Mouse (Mus musculus): ENCODE data around the gene Kirrel.
"Not testable (repeated sequence)": the region's sequence is repeated elsewhere in the genome, so short reads cannot be mapped to it uniquely, and the experiment has no call there.

Kirrel gene

DNA sequence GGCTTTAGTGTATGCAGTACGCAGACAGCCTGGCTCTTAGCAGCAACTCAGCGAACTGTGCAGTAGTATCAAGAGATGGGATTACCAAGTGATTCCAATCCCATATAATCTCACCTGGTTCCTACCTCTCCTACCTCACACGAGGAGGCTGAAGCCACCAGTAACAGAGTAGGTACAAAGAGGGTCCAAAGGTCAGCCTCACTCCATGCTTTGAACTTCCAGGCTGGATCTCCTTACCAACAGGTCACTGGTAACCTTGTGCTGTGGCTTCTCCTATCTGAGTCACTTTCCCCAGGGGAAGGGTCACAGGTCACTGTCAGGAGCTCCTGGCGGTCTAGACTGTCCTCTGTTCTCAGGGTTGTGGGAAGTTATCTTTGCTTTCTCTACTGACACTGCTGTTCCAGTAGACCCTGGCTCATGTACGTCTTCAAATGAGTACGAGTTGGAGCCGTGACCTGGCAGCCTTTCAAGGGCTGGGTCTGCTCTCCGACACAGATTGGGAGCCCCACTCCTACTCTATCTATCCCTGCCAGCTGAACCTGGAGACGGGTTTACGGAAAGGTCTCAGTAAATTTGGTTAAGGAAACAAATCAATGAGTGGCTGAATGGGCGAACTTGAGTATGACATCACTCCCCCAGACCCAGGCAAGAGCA is 42.7 kb downstream of the Kirrel start:
- no peak for DNase-seq

DNA sequence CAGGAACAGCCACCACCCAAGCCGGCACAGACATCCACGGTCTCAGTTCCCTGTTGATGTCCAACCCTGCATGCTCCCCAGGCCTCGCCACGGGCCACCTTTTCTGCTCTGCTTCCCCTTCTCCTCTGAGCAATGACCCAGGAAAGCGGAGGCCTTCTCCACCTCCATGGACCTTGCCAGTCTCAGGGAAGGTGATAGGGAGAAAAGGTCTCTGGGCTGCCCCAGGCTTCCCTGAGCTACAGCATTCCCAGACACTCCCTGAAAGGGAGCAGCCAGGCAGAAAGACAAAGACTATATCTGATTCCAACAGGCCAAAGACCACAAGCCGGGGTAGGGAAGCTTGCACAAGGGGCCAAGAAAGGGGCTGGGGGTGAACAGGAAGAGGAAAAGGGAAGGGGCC is 43.6 kb downstream of the Kirrel start:
- no peak for DNase-seq

DNA sequence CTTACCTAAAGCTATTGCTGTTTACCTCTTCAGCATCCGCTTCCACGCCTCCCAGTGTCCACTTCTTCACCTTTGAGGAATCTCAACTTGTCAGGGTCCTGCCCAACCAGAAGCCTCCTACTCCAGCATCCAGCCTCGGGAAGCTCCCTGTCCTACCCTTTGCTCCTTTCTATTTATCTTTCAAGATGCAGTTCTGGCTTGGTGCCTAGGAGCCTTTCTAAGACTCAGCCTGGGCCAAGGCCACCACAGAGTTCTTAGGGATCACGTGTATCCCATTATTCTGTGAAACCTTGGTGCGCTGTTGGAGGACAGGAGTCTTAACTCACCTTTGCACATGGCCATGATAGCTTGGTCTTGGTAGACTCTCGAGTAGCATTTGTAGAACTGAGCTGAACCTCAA is 50.8 kb downstream of the Kirrel start:
- DNase-seq = peak; percentile 7

DNA sequence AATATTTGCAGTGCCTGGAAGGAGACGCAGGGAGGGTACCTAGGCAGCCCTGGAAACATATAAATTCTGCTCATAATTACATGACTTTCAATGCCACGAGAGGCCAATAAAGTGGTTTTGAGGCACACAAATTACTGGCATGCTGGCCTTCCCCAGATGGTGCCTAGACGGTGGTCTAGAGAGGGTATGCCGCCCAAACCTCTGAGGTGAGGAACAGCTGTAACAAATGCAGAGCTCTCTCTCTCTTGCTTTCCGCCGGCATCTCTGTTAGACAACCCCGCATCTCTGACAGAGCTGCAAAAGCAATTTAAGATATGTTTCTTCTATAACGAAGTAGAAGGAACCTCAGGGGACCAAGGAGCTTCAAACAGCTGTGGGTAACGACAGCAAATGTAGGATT is 56.3 kb downstream of the Kirrel start:
- no peak for DNase-seq

DNA sequence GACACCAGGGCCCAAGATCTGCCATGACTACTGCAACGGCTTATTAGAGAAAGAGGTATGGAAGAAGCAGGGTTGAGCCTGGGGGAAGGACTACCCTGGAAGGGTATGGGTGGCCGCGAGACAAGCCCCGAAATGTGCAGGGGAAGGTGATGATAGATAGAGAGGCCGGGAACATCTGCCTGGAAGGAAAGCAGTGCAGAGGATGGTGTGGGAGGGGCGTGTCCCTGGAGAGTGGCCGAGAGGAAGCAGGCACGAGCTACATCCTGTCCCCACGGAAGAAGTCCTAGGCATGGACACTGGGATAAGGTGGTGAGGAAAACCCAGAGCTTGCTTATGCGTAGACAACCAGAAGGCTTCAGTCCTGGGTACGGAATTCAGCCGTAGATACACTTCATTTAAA is 56.9 kb downstream of the Kirrel start:
- DNase-seq = peak; percentile 27

DNA sequence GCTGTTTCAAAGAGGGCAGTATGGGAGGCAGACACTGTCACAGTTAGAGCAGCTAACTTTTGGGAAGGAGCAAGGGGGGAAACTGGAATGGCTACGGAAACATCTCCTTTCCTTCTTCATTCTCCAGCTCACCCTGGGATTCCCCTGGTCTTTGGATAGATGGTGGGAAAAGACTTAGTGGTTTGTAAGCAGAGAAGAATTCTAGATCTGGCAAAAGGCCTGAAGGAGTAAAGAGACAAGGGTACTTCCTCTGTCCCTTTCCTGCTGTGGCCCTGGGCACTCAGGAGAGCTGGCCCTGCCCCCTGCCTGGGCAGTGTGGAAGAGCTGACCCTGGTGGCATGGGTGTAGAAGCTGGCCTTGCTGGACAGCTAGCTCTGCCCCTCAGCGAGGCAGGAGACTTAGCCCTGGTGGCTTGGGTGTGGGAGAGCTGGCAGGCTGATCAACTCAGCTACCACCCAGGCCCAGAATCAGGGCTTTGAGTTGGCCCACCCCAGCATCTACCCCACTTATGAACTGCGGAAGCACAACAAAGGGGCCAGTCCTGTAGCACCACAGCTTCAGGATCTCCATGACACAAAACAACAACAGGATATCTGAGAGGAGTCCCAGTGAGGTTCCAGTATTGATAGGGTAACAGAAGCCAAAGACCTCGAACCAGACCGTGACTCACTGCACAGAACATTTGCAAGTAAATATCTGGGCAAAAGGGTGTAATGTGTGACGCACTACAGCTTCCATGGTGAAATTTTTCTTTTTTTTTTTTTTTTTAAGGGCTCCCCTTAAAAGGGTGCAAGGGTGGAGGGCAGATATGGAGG is 58.6 kb downstream of the Kirrel start:
- DNase-seq = peak; percentile 20

DNA sequence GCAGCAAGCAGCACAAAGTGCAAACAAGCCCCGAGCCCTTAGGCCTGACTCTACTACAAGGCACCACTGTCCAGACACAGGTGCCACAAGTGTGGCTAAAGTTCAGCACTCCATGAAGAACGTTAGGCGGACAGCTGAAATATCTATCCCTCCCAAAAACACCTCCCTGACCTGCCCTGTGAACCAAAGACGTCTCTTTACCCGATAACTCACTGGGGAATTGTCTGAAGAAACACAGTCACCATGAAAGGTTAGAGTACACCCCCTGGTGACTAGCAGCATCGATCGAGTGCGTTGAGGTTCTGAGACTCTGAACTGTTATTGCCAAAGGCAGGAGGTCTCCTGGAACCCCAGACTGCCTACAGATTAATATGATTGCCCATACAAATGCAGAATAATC is 59.3 kb downstream of the Kirrel start:
- no peak for DNase-seq

DNA sequence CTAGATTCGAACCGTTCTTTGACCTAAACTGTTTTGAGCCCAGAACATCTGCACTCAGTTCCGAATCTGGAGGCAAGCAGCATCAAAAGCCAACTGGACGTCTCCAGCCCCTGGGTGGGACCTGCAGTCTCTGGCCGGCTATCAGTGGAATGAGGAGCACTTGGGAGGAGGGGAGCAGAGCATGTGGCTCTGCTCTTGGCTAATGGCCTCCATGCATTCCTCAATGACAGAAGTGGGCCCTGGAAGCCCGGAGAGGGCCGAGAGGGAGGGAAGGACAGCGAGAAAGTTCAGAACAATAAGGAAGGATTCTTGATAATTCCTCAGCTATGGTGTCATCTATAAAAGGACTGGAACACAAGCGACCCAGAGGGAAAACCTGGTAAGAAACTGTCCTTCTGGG is 59.7 kb downstream of the Kirrel start:
- DNase-seq = peak; percentile 67

DNA sequence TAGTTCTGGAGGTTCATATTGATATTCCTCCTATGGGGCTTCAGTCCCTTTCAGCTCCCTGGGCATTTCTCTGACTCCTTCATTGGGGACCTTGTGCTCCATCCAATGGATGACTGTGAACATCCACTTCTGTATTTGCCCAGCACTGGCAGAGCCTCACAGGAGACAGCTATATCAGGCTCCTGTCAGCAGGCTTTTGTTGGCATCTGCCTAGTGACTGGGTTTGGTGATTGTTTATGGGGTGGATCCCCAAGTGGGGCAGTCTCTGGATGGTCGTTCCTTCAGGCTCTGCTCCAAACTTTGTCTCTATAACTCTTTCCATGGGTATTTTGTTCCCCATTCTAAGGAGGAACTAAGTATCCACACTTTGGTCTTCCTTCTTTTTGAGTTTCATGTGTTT is 60.7 kb downstream of the Kirrel start:
- DNase-seq = not testable (repeated sequence)

DNA sequence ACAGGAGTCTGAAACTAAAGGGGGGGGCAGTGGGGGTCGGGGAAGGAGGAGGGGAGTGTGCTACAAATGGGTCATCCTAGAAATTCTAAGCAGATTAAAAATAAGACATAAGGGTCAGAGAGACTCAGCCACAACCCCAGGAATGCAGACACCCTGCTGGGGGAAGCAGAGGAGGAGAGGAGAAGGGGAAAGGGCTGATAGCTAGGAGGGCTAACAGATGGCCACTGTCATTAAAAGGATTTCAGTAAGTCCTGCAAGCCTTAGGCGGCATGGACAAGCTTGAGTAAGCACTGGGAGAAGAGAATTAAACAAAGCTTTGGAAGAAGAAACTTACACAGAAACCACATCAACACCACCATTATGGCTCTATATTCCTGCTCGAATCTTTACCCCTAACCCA is 62.3 kb downstream of the Kirrel start:
- DNase-seq = no peak

DNA sequence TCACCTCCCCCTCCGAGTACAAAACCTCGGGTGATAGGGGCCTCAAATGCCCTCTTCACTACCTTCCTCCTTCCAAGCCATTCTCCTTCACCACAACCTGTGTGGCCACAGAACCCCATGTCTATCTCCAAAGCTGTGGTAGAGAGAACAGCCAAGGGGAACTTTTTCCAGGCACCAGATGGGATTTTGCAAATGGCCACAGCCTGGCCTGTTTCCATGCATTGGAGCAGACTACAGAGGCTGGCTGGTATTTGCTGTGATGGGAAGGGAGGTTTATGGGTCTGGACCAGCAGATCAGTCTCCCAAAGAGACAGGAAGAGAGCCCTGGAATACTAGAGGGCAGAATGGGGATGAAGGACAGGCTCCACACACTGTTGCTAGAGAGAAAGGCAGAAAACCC is 69.7 kb downstream of the Kirrel start:
- no peak for DNase-seq

DNA sequence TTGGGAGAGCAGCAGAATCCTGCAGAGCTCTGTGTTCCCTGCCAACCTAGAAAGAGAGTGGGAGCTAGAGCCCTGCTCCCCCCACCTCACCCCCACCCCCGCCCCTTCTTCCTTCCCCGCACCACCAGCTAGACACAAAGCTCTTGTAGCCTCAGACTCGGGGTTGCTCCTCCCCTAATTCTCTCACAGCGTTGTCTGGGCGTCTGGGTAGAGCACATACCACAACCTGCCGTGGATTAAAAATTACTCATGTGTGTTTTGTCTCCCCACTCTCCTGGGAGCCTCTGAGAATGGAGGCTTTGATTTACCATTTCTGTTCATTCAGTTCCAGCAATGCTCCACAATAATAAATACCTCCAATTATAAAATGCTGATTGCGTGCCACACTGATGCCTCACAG is 72.2 kb downstream of the Kirrel start:
- DNase-seq = no peak

DNA sequence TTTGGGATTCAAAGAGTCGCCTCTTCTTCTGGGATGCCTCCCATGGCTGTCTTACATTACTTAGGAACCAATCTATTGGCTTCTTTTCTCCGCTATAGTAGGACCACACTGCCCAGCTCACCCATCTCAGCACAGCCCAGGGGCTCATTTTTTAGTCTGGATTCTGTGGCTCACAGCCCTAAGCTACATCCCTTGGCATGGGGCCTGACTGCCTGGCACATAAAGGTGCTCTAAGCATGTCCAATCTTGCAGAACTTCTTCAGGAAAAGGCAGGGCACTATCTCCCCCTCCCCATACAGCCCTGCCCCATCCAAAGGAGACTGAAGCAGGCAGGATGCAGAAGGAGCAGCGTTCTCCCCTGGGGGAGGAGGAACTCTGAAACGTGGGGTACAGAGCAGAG is 73.6 kb downstream of the Kirrel start:
- DNase-seq = no peak

DNA sequence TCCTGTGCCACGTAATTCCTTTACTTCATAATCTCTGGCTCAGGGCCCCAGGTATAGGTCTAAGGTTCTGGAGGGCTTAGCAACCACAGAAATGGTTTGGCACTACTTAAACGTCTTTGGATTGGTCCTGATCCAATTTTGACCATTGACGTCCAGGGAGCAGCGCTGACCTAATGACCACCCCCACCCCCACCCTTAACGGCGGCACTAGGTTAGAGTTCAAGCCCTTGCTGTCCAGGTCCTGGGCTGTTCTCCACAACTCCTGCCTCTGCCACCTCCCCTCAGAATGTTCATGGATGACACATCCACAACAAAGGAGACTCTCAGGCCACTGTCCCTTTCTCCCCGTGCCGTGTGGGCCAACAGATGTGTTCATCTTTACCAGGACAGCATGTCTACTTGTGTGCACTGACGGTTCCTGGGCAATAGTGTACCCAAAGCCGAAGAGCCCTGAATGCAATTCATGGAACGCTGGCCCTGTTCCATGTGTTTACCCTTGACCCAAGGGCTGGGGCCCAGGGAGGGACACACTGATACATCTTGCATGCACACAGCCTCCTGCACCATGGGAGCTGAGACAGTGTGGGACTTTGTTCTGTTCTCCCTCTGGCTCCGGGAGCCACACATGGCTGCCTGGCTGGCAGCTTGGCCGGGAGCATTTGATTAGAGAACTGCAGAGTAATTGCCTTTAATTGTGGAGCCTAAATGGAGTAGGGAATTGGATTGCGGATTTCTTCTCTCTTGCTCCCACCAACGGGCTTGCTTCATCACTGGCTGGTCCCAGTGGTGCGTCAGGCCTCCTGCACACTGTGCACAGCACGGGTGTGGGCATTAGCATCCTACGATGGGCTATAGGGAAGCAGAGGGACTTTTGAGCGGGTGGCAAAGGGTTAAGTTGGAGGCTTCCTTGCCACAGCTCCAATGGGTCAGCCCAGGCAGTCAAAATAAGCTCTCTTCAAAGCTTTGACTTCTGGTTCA is 76.3 kb downstream of the Kirrel start:
- no peak for DNase-seq

DNA sequence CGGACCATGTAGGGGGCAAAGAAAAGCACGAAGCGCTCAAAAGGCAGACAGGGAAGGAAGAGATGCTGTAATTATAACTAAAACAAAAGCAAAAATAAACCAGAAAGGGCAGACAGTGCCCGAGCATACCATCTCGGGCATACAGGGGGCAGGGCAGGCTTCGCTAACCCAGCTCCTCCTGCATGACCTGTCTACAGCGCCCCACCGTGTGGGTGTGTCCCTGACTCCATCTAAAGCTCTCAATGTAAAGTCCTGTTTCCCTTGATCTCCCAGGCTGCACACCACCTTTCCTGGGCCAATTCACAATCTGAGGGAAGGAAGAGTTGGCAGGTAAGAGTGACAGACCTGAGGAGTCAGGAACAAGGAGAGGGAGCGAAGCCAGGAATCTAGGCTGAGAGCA is 77.3 kb downstream of the Kirrel start:
- DNase-seq = no peak

DNA sequence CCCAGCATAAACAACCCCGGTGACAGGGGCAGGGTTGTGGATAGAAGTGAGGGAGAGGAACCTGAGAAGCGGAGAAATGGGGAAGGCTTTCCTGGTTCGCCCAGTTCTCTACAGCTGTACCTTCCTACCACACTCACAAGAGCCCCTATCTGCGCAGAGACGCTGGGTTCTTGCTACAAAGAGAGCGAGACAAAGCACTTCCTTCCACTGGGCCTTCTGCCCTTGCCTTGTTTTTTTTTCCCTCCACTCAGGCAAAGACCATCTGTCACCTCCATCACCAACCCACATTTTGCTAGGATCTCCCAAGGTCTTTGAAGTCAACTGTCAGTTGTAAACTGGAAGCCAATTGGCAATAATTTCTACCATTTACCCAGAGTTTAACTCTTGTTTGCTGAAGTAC is 80.8 kb downstream of the Kirrel start:
- no peak for DNase-seq

DNA sequence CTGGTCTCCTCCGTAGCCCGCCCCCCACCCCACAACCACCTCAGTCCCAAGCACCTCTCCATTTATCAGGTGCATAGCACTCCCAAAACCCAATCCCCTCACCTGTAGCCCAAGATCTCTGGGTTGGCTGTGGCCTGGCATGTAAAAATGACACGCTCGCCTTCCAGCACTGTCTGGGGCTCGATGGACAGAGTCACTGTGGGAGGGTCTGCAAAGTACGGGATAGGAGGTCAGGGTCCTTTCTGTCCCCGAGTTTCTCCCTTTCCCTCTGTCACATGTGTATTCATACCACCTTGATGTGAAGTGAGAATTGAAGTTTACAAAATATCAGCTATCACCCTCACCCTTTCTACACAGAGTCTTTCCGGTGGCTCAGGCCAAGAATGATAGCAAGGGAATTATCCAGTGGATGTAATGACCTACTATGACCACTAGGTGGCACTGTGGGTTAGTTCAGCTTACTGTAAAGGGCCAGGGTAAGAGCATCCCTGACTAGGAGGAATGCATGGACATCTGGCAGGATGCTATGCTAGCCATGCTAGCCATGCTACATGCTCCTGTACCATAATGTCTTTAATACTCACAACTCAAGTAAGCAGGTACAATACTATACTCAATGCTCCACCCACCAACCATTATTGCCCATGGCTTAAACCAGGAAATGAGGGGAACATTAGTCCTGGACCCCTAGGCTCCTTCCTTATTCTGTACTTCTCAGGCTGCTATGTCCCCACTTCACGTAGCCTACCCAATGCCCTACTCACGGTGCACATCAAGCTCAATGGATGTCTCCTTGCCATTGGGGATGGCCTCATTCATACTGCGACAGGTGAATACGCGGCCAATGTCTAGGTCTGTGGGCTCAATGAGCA is 84.6 kb downstream of the Kirrel start:
- DNase-seq = peak; percentile 78

DNA sequence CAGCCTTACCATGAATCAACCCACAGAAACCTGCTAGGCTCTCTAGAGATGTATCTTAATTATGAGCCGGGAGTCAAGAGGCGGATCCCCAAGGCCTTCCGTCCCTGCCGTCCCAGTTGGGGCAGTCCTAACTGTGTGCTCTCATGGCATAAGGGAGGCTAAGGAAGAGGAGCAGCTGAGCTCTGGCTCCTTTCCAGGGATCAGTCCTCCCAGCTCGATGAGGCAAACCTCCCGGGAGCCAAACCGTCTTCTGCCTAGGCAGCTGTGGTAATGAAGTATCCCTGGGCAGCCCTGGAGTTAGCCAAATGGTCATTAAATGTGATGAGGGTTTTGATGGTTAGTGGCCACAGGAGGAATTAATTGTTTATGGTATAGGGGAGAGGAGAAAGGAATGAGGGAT is 87.4 kb downstream of the Kirrel start:
- DNase-seq = no peak

DNA sequence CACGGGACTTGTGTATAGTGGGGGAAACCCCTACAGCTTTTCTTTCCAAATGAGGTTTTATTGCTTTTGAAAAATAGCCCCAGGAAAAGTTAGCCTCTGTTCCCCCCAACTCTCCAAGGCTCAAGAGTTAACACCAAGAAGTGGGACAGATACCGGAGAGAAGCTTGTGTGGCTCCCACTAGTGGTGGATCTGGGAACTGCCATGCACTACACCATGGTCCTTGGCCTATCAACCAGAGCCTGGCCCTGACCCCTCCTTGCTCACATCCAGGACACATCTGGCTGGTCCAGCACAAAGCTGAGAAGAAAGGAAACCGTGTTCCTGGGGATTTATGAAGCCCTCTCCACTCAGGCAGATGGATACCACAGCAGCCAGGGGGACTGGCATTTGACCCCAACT is 92.3 kb downstream of the Kirrel start:
- peak; percentile 71 for DNase-seq

DNA sequence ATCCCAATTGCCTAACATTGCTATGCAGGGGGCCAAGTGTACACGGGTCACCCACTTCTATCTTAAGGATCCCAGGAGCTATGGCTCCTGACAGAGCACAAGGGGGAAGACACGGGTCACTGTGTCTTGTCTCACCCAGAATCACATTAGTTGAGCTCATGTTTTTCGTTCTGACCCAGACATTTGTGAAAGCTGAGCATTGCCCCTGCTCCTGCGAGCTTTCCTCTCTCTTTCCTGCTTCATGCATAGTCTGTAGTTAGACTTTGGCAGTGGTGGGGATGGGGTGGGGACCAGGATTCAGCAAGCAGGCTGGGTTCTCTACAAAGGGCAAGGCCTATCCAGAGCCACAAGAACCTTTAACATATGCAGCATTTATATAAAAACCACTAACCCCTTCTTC is 94.8 kb downstream of the Kirrel start:
- no peak for DNase-seq

DNA sequence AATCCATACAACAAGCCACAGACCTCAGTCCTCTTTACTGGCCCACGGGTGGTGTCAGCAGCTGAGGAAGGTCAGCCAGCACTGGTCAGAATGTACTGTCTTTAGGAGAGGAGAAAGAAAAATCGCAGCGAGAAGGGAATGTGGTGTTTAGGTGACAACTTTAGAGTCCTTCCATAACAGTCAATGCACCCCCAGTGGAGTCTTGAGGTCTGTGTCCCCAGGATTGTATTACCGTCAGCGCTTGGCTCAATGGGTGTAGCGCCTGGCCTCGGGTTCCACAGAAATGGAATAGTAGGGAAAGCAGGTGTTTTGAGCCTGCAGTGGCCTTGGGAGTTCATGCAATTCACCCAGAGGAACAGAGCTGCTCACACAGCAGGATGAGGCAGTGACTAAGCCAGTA is 95.2 kb downstream of the Kirrel start:
- DNase-seq = no peak

DNA sequence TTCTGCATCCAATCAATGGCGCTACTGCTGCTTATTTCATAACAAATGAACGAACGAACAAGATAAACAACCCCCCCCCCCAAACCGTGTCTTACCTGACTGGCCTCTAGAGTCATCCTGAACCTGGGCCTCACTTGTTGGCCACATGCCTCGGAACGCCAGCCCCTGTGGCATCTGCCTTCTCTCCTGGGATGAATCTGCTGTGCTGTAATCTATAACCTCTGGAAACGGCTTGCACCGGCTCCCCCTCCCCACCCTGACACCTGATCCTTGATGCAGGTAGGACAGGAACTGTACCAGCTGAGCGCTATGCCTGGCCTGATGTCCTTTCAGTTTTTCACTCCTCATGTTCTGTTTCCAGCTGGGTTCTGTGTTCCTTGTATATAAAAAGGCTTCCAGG is 96.9 kb downstream of the Kirrel start:
- no peak for DNase-seq

DNA sequence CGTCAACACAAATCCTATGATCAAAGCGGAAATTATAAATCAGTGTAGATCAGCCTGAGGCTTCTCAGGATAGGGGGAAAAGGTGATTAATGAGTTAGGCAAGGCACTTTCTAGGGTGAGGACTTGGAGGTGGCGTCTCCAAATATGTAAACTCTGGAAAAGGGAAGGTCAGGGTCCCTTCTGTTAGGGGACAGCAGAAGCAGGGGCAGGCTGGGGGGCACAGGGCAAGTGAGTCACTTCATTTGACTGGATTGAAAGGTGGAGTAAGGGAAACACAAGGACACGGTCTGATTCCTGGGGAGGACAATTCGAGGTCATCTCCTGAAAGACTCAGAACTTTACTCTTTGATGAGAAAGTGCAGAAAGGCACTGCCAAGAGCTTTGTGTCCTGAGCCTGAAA is 97.6 kb downstream of the Kirrel start:
- DNase-seq = no peak

Measured in lung, postnatal 36 days (tissue).